Mouse (Mus musculus): Measurements from ENCODE around the gene Iqcf4. TPM values are rescaled to one million over a fixed set of nuclear protein-coding genes. Genes with fewer than 3 reads are reported as not detected.

Gene Iqcf4
- polyA plus RNA-seq, 1 experiment from 2014 or later: not detected

DNA sequence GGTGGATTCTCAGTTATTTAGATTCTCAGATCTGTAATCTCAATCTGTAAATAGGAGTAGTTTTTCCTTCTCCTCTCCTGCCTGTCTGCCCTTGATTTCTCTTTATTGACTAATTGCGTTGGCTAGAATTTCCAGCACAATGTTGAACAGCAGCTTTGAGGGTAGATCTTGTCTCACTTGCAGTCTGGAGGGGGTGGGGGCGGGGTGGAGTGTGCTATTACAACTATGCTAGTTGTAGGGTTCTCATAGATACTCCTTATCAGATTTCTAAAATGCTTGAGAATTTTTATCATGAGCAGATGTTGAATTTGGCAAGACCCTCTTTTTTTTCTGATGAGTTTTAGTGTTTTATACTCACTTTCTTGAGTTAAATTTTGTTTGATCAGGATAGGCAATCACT, 51.4 kb downstream of the Iqcf4 start:
- Histone ChIP-seq H3K36me3 (replicated peaks) (no peaks in the 10 kb centered on the region), H3K27me3 (no peaks in the 10 kb centered on the region), H3K4me3 (replicated peaks) (no peak overlapping the region), H3K9ac (no peak overlapping the region), H3K4me2 (no peak overlapping the region), H3K4me1 (replicated peaks) (no peaks in the 10 kb centered on the region), H3K9me3 (replicated peaks) (no peaks in the 10 kb centered on the region), H3K27ac (replicated peaks) (no peak overlapping the region)
- ATAC-seq (ENCODE audit: insufficient read depth): no peak
- WGBS (ENCODE audit: insufficient replicate concordance): 38% methylated on average over 2 of the region's 2 CpGs

Other genes with a start within 250 kb of the Iqcf4 start
- 3.4 and 5.1 TPM in 2 replicates for gene Dusp7, start 202.4 kb downstream of the Iqcf4 start, polyA plus RNA-seq (2015; fragmentation: Nextera tagmentation; extraction: Ambion mirVana)
- 454 and 516 TPM in 2 replicates for gene Rpl29, start 141.5 kb downstream of the Iqcf4 start, polyA plus RNA-seq (2015; fragmentation: Nextera tagmentation; extraction: Ambion mirVana)
- gene Acy1, start 132.7 kb downstream of the Iqcf4 start, polyA plus RNA-seq (2015; fragmentation: Nextera tagmentation; extraction: Ambion mirVana): 32.4 and 35.5 TPM in 2 replicates
- gene Abhd14b, start 123.5 kb downstream of the Iqcf4 start, polyA plus RNA-seq (2015; fragmentation: Nextera tagmentation; extraction: Ambion mirVana): 29.0 and 36.4 TPM in 2 replicates
- gene Abhd14a, start 123.3 kb downstream of the Iqcf4 start, polyA plus RNA-seq (2015; fragmentation: Nextera tagmentation; extraction: Ambion mirVana): 20.2 and 22.0 TPM in 2 replicates
- gene Pcbp4, start 117.7 kb downstream of the Iqcf4 start, polyA plus RNA-seq (2015; fragmentation: Nextera tagmentation; extraction: Ambion mirVana): 7.4 and 9.1 TPM in 2 replicates
- gene Gpr62, start 105.1 kb downstream of the Iqcf4 start, polyA plus RNA-seq (2015; fragmentation: Nextera tagmentation; extraction: Ambion mirVana): not detected in 2 replicates
- gene Rrp9, start 95.0 kb downstream of the Iqcf4 start, polyA plus RNA-seq (2015; fragmentation: Nextera tagmentation; extraction: Ambion mirVana): 20.8 and 24.5 TPM in 2 replicates
- 1.4 TPM in 2 replicates for gene Parp3, start 94.0 kb downstream of the Iqcf4 start, polyA plus RNA-seq (2015; fragmentation: Nextera tagmentation; extraction: Ambion mirVana)
- not detected in 2 replicates for gene Iqcf1, start 71.0 kb downstream of the Iqcf4 start, polyA plus RNA-seq (2015; fragmentation: Nextera tagmentation; extraction: Ambion mirVana)
- gene Iqcf5, start 56.4 kb downstream of the Iqcf4 start, polyA plus RNA-seq (2015; fragmentation: Nextera tagmentation; extraction: Ambion mirVana): not detected in 2 replicates
- not detected in 2 replicates for gene Iqcf3, start 9.4 kb downstream of the Iqcf4 start, polyA plus RNA-seq (2015; fragmentation: Nextera tagmentation; extraction: Ambion mirVana)
- gene Iqcf6, start 55.6 kb upstream of the Iqcf4 start, polyA plus RNA-seq (2015; fragmentation: Nextera tagmentation; extraction: Ambion mirVana): not detected in 2 replicates
- gene Grm2, start 85.1 kb upstream of the Iqcf4 start, polyA plus RNA-seq (2015; fragmentation: Nextera tagmentation; extraction: Ambion mirVana): not detected in 2 replicates
- gene Tex264, start 114.9 kb upstream of the Iqcf4 start, polyA plus RNA-seq (2015; fragmentation: Nextera tagmentation; extraction: Ambion mirVana): 16.5 and 16.8 TPM in 2 replicates
- gene Rad54l2, start 218.2 kb upstream of the Iqcf4 start, polyA plus RNA-seq (2015; fragmentation: Nextera tagmentation; extraction: Ambion mirVana): 1.8 and 2.0 TPM in 2 replicates